Comparison of ENCODE assay signal across 9 mouse cellular contexts in the genomic region with DNA sequence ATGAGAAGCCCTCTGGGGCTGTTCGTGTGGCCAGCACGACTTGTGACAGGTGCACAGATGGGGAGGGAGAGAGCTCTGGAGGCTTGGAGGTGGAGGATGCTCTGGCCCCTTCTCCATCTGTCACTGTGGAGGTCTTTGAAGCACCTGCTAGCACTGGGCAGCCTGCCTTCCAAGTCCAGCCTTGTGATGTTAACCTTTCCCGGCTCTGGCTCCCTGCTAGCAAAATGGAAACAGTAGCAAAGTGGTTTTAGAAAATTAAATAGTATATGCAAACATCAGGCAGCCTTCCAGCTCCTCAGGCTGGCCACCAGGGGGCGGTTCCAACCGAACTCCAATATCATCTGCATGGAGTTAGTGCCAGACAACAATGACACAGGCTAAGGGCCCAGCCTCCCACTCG. TPM values are rescaled to one million over a fixed set of nuclear protein-coding genes. Genes with fewer than 3 reads are reported as not detected.
DNase-seq lines count a peak whose midpoint lies in the region; ATAC-seq and TF ChIP-seq lines count a peak whose summit lies in the region.
"Had no signal": no experiment of that assay in that cellular context is flagged by ENCODE, and none has a peak within 500 bp of the region (broad histone marks: within the 10 kb centered on the region; RNA-seq: fewer than 3 reads in every experiment).

No protein-coding gene starts in this region.

- peaks cover 25% of the 10 kb centered on the region for H3K4me1 ChIP-seq in bone marrow macrophage, adult 2 months (ENCODE audit: control insufficient read depth, insufficient read depth, low read length)
- H3K4me1 ChIP-seq in lung, postnatal 0 days (ENCODE audit: insufficient read depth, low read depth, low read length) = no peaks in the 10 kb centered on the region

- no peaks in the 10 kb centered on the region for H3K9me3 ChIP-seq in lung, postnatal 0 days (ENCODE audit: low read length)

- peak; percentile 40 to 73 for DNase-seq in adrenal gland, adult (ENCODE audit: inconsistent age in 2 of 2, low spot score in 1 of 2)
- no peak for DNase-seq in adrenal gland, postnatal 4 days (ENCODE audit: low spot score in 2 of 2)
- no peak for DNase-seq in left cerebral cortex, adult 2 months (ENCODE audit: extremely low spot score in 1 of 2, low spot score in 2 of 2)
- no peak for DNase-seq in left cerebral cortex, adult 11 months (ENCODE audit: low spot score)
- peak; percentile 41 for DNase-seq in lung, postnatal 0 days (ENCODE audit: low spot score)
- no peak for DNase-seq in right cerebral cortex, postnatal 25 days
- DNase-seq in left cerebral cortex, postnatal 10 days (ENCODE audit: extremely low spot score in 1 of 2, low spot score in 2 of 2) = no peak

- TF ChIP-seq POLR2A in bone marrow macrophage, adult 2 months (IDR thresholded peaks at IDR 0.05; ENCODE audit: borderline replicate concordance, low read depth, low read length) = no peak

- intact Hi-C loops in left cerebral cortex, adult 2 months (cut with DNase I) = no loop called here
- intact Hi-C loops in left cerebral cortex, postnatal 10 days (cut with DNase I) = no loop called here

- no peak for ATAC-seq in lung, postnatal 0 days

- no peak overlapping the region for H3K9ac ChIP-seq in lung, postnatal 0 days (replicated peaks; ENCODE audit: low read depth)

- H3K4me3 ChIP-seq in left cerebral cortex, adult 2 months = no peak overlapping the region
- H3K4me3 ChIP-seq in bone marrow macrophage, adult 2 months (ENCODE audit: insufficient read depth, low read length) = no peak overlapping the region
- H3K4me3 ChIP-seq in lung, postnatal 0 days (ENCODE audit: low read depth, low read length) = no peak overlapping the region
- H3K4me3 ChIP-seq: erythroblast, embryonic 14.5 days had no signal

- no peak overlapping the region for H3K4me2 ChIP-seq in lung, postnatal 0 days (replicated peaks; ENCODE audit: low read depth, low read length)

- no peaks in the 10 kb centered on the region for H3K27me3 ChIP-seq in lung, postnatal 0 days (replicated peaks; ENCODE audit: insufficient read depth, low read length)

- TF ChIP-seq EP300 in lung, postnatal 0 days (IDR thresholded peaks at IDR 0.05) = no peak

- no peaks in the 10 kb centered on the region for H3K36me3 ChIP-seq in lung, postnatal 0 days (ENCODE audit: insufficient read depth, low read length)

- TF ChIP-seq CTCF in left cerebral cortex, adult 2 months (IDR thresholded peaks at IDR 0.05) = peak; percentile 65
- peak; percentile 70 for TF ChIP-seq CTCF in bone marrow macrophage, adult 2 months (IDR thresholded peaks at IDR 0.05; ENCODE audit: low read depth, low read length)
- peak; percentile 74 for TF ChIP-seq CTCF in lung, postnatal 0 days (IDR thresholded peaks at IDR 0.05)

- no peak overlapping the region for H3K27ac ChIP-seq in left cerebral cortex, adult 2 months
- H3K27ac ChIP-seq in bone marrow macrophage, adult 2 months (ENCODE audit: insufficient read depth, low read depth, low read length) = no peak overlapping the region
- no peak overlapping the region for H3K27ac ChIP-seq in lung, postnatal 0 days (ENCODE audit: low read length)

- 36% methylated on average over 6 of the region's 6 CpGs for WGBS in lung, postnatal 0 days

RNA-seq across cellular contexts. Expression of a gene that starts 14.5 kb away (rescaled TPM):
- total RNA-seq in adrenal gland, postnatal 4 days (2021) = 10 to 100 TPM; 13.6 to 19.4 TPM
- total RNA-seq in left cerebral cortex, adult 2 months (2021) = 1 to 10 TPM; 2.2 to 3.3 TPM
- polyA plus RNA-seq in bone marrow macrophage, adult 2 months (2012; ENCODE audit: insufficient read depth, insufficient read length, missing spikeins) = 3.1 and 3.5 TPM in 2 replicates
- 3.6 and 3.9 TPM in 2 replicates for polyA plus RNA-seq in lung, postnatal 0 days (2015; fragmentation: Nextera tagmentation; extraction: Ambion mirVana)
- total RNA-seq in left cerebral cortex, postnatal 10 days (2021) = 1 to 10 TPM; 2.1 to 2.9 TPM

RNA-seq across cellular contexts. Expression of a gene that starts 42.8 kb away (rescaled TPM):
- total RNA-seq in adrenal gland, postnatal 4 days (2021) = 10 to 100 TPM; 43.8 to 46.4 TPM
- total RNA-seq in left cerebral cortex, adult 2 months (2021) = 10 to 100 TPM; 13.0 to 14.0 TPM
- 60.8 and 83.0 TPM in 2 replicates for polyA plus RNA-seq in bone marrow macrophage, adult 2 months (2012; ENCODE audit: insufficient read depth, insufficient read length, missing spikeins)
- 3.8 and 4.0 TPM in 2 replicates for polyA plus RNA-seq in lung, postnatal 0 days (2015; fragmentation: Nextera tagmentation; extraction: Ambion mirVana)
- 10 to 100 TPM; 29.7 to 32.1 TPM for total RNA-seq in left cerebral cortex, postnatal 10 days (2021)

Comparison
In these comparisons a context has a peak if more than half of its experiments do, and no peak if none do; other contexts are left out.
1. DNase-seq: peak in adrenal gland, adult (2 of 2) and lung, postnatal 0 days (single experiment); none in adrenal gland, postnatal 4 days (0 of 2), left cerebral cortex, adult 2 months (0 of 2), left cerebral cortex, adult 11 months (single experiment), right cerebral cortex, postnatal 25 days (single experiment) and left cerebral cortex, postnatal 10 days (0 of 2).
2. Peak in every context shown above with its lines, with median percentiles within 50 percentile points of each other: CTCF ChIP-seq.